Mouse (Mus musculus) heart, embryonic 10.5 days (tissue): Measurements from ENCODE around the gene Ggnbp2. TPM values are rescaled to one million over a fixed set of nuclear protein-coding genes. Genes with fewer than 3 reads are reported as not detected.

Experiments used
- DNase-seq: peaks from one replicate; pipeline ENCODE4 v3.0.0-alpha.2; 2017; ENCODE audit warnings: low spot score
- H3K27ac ChIP-seq: fragments of 300-500 bp; sonication (generic); 2 replicates; pipeline ENCODE4 v1.5.1; 2016; ENCODE audit warnings: mild to moderate bottlenecking
- H3K27me3 ChIP-seq: fragments of 300-500 bp; sonication (generic); 2 replicates; pipeline ENCODE4 v1.6.1; 2016; ENCODE audit warnings: mild to moderate bottlenecking; ENCODE audit not compliant: poor library complexity, insufficient read depth, severe bottlenecking
- H3K36me3 ChIP-seq: fragments of 300-500 bp; sonication (generic); 2 replicates; pipeline ENCODE4 v1.6.1; 2016; ENCODE audit warnings: mild to moderate bottlenecking, moderate library complexity
- H3K4me1 ChIP-seq: fragments of 300-500 bp; sonication (generic); 2 replicates; pipeline ENCODE4 v1.6.1; 2016; ENCODE audit warnings: mild to moderate bottlenecking
- H3K4me3 ChIP-seq: fragments of 300-500 bp; sonication (generic); 2 replicates; pipeline ENCODE4 v1.5.1; 2016; ENCODE audit warnings: mild to moderate bottlenecking, moderate library complexity
- H3K9me3 ChIP-seq: fragments of 300-500 bp; sonication (generic); 2 replicates; pipeline ENCODE4 v1.6.1; 2016; ENCODE audit warnings: mild to moderate bottlenecking, moderate library complexity
- WGBS: fragments of 180-500 bp; shearing (Covaris S2); methylation state at CpG from one replicate; pipeline ENCODE4 v1.1.7; 2016; 5-methylcytosine and 5-hydroxymethylcytosine counted together
- polyA plus RNA-seq: library from polyadenylated mRNA; unstranded; fragments of >200 nt; fragmentation: Nextera tagmentation; extraction: Ambion mirVana; gene quantifications from 2 replicates; pipeline ENCODE4 v1.2.1, GENCODE M21; 2016

Gene Ggnbp2
- polyA plus RNA-seq: 50.5 and 61.9 TPM in 2 replicates

- 0 out of 2 replicates have a peak, but pooled peaks cover 6% of the 10 kb centered on the region for H3K36me3 ChIP-seq
- peak within 1 kb of the TSS; percentile 98 for H3K27ac ChIP-seq
- WGBS: under 1% methylated on average over 55 of the region's 62 CpGs
- H3K4me3 ChIP-seq: peak within 1 kb of the TSS; percentile 97
- peak; percentile 96 for DNase-seq
- H3K4me1 ChIP-seq: peaks cover 8% of the 10 kb centered on the region; the same call in 1 of the 2 replicates
- H3K9me3 ChIP-seq: no peaks in the 10 kb centered on the region
- no peaks in the 10 kb centered on the region for H3K27me3 ChIP-seq
Measured at GRCm38 (mm10) chr11:84870337-84871043, at the start of gene Ggnbp2. TSS of gene Ggnbp2 (minus strand) at chr11:84870817.

GRCm38 (mm10) chr11:84919951-84920350 is 49.3 kb upstream of the Ggnbp2 start:
- Histone ChIP-seq H3K27ac (no peak overlapping the region), H3K27me3 (no peaks in the 10 kb centered on the region), H3K36me3 (no peaks in the 10 kb centered on the region), H3K4me3 (no peak overlapping the region), H3K9me3 (no peaks in the 10 kb centered on the region), H3K4me1 (peaks cover 17% of the 10 kb centered on the region; the same call in 1 of the 2 replicates)
- WGBS: 60% methylated on average over 7 of the region's 7 CpGs
- no peak for DNase-seq

DNA sequence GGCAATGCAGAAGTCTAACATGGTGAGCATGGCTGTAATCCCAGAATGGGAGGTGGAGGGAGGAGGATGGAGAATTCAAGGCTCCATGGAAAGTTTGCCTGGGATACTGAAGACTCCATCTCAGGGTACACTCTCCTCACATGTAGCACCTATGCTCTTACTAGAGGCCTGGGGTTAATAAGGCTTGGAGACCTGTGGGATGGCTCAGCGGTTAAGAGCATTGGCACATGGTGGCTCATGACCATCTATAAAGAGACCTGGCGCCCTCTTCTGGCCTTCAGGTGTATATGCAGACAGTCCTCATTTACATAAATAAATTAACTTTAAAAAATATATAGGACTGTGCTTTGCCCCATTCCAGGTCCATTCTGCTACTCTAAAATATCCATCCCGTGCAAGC is 48.7 kb upstream of the Ggnbp2 start:
- peak; percentile 64 for DNase-seq
- WGBS: 48% methylated on average over 3 of the region's 3 CpGs
- Histone ChIP-seq H3K36me3 (peaks cover 1% of the 10 kb centered on the region; the same call in 1 of the 2 replicates), H3K27ac (no peak overlapping the region), H3K9me3 (no peaks in the 10 kb centered on the region), H3K4me1 (peaks cover 23% of the 10 kb centered on the region), H3K4me3 (no peak overlapping the region), H3K27me3 (no peaks in the 10 kb centered on the region)

DNA sequence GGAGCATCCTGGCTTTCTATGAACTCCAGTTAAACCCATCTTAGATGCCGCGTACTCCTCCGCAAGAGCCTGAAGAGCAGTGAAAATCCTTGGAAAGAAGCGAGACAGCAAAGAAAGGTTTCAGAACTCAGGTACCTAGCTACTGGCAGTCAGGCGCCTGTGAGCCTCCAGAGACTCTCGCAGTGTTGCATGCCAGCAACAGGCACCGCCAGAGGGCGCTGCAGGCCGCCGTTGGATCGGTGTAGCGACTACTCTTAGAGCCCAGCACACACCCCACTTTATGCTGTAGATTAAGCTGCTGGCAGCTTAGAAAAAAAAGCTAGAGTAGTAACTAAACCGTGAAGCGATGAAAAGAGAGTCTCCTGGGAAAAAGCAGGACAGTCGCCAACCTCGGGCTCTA is 47.8 kb upstream of the Ggnbp2 start:
- H3K4me3 ChIP-seq: peak overlapping the region; percentile 32; the same call in 1 of the 2 replicates
- H3K36me3 ChIP-seq: peaks cover 10% of the 10 kb centered on the region
- 6% methylated on average over 16 of the region's 16 CpGs for WGBS

DNA sequence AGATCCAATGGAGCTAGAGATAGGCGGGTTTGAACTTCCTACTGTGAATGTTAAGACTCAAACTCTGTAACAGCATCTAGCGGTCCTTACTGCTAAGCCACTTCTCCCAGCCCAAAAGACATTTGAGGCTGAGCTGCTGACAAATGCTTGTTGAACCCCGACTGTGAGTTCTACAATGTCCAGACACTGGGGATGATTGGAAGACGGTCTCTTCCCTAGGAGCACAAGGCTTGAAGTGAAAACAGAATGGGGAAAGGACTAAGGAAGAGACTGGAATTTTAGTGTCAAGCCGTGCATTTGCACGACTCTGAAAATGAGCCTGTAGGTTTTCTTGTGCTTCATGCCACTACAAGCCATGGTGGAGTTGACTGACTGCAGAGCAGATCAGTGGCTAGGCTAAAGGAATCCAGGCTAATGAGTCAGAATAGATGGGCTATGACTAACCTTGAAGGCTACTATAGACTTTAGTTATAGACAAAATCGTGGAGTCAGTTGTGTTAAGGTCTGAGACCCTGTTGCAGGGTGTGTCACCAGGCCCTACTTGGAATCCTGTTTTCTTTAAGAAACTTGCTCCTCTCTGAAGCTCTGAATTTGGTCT is 46.2 kb upstream of the Ggnbp2 start:
- 52% methylated on average over 7 of the region's 7 CpGs for WGBS
- no peak for DNase-seq
- Histone ChIP-seq H3K4me3 (peak overlapping the region; percentile 97), H3K36me3 (peaks cover 24% of the 10 kb centered on the region), H3K27ac (peak overlapping the region; percentile 90), H3K4me1 (peaks cover 23% of the 10 kb centered on the region), H3K9me3 (no peaks in the 10 kb centered on the region), H3K27me3 (no peaks in the 10 kb centered on the region)

More for the DNA sequence above, 47.8 kb upstream of the Ggnbp2 start:
- Histone ChIP-seq H3K4me1 (peaks cover 23% of the 10 kb centered on the region), H3K27me3 (no peaks in the 10 kb centered on the region), H3K27ac (no peak overlapping the region), H3K9me3 (no peaks in the 10 kb centered on the region)
- peak; percentile 91 for DNase-seq

GRCm38 (mm10) chr11:84916053-84916702 is 45.6 kb upstream of the Ggnbp2 start, which contains the start of gene Znhit3:
TSS of gene Znhit3 (minus strand) at chr11:84916366.
- peak; percentile 95 for DNase-seq
- H3K27ac ChIP-seq: peak within 1 kb of the TSS; percentile 90

GRCm38 (mm10) chr11:84914673-84915072 is 44.1 kb upstream of the Ggnbp2 start:
- H3K4me1 ChIP-seq: peaks cover 20% of the 10 kb centered on the region
- H3K9me3 ChIP-seq: no peaks in the 10 kb centered on the region
- no peaks in the 10 kb centered on the region for H3K27me3 ChIP-seq
- H3K36me3 ChIP-seq: peaks cover 44% of the 10 kb centered on the region
- H3K4me3 ChIP-seq: 0 out of 2 replicates have a peak overlapping the region, but pooled peaks have one; percentile 3
- H3K27ac ChIP-seq: no peak overlapping the region
- 77% methylated on average over 5 of the region's 5 CpGs for WGBS
- DNase-seq: no peak

More at GRCm38 (mm10) chr11:84916053-84916702, 45.6 kb upstream of the Ggnbp2 start, which contains the start of gene Znhit3:
- H3K4me3 ChIP-seq: peak within 1 kb of the TSS; percentile 97
- H3K36me3 ChIP-seq: peaks cover 30% of the 10 kb centered on the region
- H3K4me1 ChIP-seq: peaks cover 23% of the 10 kb centered on the region
- 4% methylated on average over 34 of the region's 34 CpGs for WGBS
- H3K9me3 ChIP-seq: no peaks in the 10 kb centered on the region
- H3K27me3 ChIP-seq: no peaks in the 10 kb centered on the region

DNA sequence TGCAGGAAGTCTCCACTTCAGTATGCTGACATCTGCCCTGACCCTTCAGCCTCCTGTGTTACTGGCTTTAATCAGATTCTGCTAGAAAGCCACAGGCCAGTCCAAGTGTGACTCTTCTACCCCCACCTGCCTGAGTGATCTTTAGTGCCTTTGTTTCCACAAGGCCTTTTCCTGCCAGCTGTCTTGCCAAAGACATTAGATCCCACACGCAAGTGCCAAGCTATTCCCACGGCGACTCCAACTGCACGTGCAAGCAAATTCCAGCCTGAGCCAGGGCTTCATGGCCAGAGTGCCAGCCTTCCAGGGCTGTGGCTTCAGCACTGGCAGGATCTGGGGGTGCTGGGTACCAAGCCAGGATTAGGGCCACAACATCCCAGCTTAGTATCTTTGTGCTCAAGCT is 39.8 kb upstream of the Ggnbp2 start:
- Histone ChIP-seq H3K27me3 (no peaks in the 10 kb centered on the region), H3K27ac (no peak overlapping the region), H3K4me3 (no peak overlapping the region), H3K36me3 (peaks cover 87% of the 10 kb centered on the region), H3K9me3 (no peaks in the 10 kb centered on the region), H3K4me1 (peaks cover 11% of the 10 kb centered on the region)
- 91% methylated on average over 4 of the region's 4 CpGs for WGBS
- no peak for DNase-seq

DNA sequence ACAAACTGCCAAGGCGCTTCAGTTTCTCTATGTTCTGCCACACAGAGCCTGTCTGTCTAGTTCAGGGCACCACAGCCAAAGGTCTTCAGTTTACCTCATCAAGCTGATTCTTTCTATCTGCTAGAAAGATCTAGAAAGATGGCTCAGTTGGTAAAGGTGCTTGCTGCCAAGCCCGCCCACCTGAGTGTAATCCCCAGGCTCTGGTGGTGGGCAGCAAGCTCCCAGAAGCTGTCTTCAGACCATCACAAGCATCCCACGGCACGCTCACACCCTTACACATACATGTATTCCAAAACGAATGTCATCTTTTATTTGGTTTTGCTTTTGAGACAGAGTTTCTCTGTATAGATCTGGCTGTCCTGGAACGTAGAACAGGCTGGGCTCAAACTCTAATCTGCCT is 37.9 kb upstream of the Ggnbp2 start:
- peaks cover 97% of the 10 kb centered on the region for H3K36me3 ChIP-seq
- H3K9me3 ChIP-seq: no peaks in the 10 kb centered on the region
- no peak overlapping the region for H3K4me3 ChIP-seq
- 89% methylated on average over 6 of the region's 6 CpGs for WGBS
- DNase-seq: no peak
- no peaks in the 10 kb centered on the region for H3K4me1 ChIP-seq
- no peaks in the 10 kb centered on the region for H3K27me3 ChIP-seq
- no peak overlapping the region for H3K27ac ChIP-seq

DNA sequence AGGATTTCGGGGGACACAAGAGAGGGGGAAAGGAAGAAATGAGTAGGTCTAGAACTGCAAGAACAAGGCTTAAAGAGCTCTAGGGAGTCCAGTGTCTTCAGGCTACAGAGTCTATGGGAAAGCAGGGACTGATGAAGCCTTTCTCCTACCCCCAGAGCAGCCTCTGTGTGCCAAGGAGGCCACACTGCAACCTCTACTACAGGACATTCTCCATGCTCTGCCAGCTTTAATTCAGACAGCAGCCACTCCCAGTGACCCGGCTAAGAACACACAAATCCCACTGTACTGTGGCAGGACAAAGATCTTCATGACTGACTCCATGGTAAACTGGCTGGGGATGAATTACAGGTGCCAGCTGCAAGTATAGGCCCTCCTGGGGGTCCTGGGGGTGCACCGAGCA is 36.5 kb upstream of the Ggnbp2 start:
- WGBS: 71% methylated on average over 3 of the region's 3 CpGs

GRCm38 (mm10) chr11:84904597-84905144 is 34.1 kb upstream of the Ggnbp2 start:
- DNase-seq: no peak
- Histone ChIP-seq H3K36me3 (peaks cover 100% of the 10 kb centered on the region), H3K4me3 (no peak overlapping the region), H3K27ac (no peak overlapping the region), H3K27me3 (no peaks in the 10 kb centered on the region), H3K4me1 (no peaks in the 10 kb centered on the region), H3K9me3 (no peaks in the 10 kb centered on the region)
- 72% methylated on average over 9 of the region's 9 CpGs for WGBS

More for the DNA sequence above, 36.5 kb upstream of the Ggnbp2 start:
- no peaks in the 10 kb centered on the region for H3K4me1 ChIP-seq
- H3K36me3 ChIP-seq: peaks cover 99% of the 10 kb centered on the region
- no peaks in the 10 kb centered on the region for H3K27me3 ChIP-seq
- H3K27ac ChIP-seq: no peak overlapping the region
- H3K4me3 ChIP-seq: no peak overlapping the region
- no peak for DNase-seq
- no peaks in the 10 kb centered on the region for H3K9me3 ChIP-seq

DNA sequence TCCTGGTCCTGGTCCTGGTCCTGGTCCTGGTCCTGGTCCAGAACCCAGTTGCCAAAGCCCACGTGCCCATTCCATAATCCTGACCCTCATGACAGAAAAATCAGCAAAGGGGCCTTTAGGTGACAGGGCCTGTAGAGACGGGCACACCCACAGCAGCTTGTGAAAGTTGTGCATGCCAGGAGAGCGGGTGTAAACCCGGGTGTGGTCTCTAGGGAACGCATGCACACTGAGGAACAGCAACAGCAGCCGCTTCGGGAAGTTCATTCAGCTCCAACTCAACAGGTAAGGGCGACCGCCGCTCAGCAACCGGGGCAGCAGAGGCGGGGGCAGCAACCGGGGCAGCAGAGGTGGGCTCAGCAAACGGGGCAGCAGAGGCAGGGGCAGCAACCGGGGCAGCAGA is 22.5 kb upstream of the Ggnbp2 start:
- no peaks in the 10 kb centered on the region for H3K4me1 ChIP-seq
- no peak for DNase-seq
- H3K4me3 ChIP-seq: no peak overlapping the region
- no peak overlapping the region for H3K27ac ChIP-seq
- H3K36me3 ChIP-seq: peaks cover 92% of the 10 kb centered on the region
- H3K9me3 ChIP-seq: no peaks in the 10 kb centered on the region
- 94% methylated on average over 15 of the region's 15 CpGs for WGBS
- H3K27me3 ChIP-seq: no peaks in the 10 kb centered on the region
